Mouse (Mus musculus): ENCODE measurements around the gene Usp11.
A peak's percentile ranks its signal among the peaks of the same experiment; 100 is the strongest.

The Usp11 gene

DNA sequence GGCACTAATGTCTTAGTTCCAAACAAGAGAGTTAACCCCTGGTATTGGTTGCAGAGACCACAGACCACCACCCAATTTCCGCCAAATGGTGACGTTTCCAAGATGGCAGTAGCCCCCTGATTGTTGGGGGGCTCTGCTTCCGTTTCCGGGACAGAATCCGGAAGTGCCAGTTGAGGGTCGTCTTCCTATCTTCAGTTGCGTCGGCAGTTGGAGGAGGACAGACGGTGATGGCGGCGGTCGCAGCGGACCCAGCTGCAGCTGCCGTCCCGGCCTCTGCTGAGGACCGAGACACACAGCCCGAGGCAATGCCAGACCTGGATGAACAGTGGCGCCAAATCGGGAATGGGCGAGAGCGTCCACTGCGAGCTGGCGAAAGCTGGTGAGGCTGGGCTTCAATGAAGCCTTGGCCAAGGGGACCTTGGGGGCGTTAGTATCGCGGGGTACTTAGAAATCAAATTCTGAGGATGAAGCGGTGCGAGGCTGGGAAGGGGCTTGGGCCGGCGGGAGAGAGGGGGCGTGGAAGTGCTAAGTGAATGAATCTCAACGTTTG, at the start of gene Usp11:
Gene Usp11 (plus strand): TSS at position 166 of the 550 bp plus-strand sequence.
- no peaks in the 10 kb centered on the region for H3K27me3 ChIP-seq (ENCODE audit: control insufficient read depth, insufficient read depth, low read length, poor library complexity, severe bottlenecking)
- DNase-seq (ENCODE audit: low read depth, low spot score), result peak; percentile 37

GRCm38 (mm10) chrX:20657593-20657992, 46.1 kb upstream of the Usp11 start:
- no peaks in the 10 kb centered on the region for H3K27me3 ChIP-seq (ENCODE audit: control insufficient read depth, insufficient read depth, low read length, poor library complexity, severe bottlenecking)
- H3K36me3 ChIP-seq (ENCODE audit: control insufficient read depth, insufficient read depth, low read length, poor library complexity, severe bottlenecking), result no peaks in the 10 kb centered on the region
- no peak for DNase-seq (ENCODE audit: low read depth, low spot score)

More for the DNA sequence above, at the start of gene Usp11:
- H3K36me3 ChIP-seq (ENCODE audit: control insufficient read depth, insufficient read depth, low read length, poor library complexity, severe bottlenecking), result no peaks in the 10 kb centered on the region

DNA sequence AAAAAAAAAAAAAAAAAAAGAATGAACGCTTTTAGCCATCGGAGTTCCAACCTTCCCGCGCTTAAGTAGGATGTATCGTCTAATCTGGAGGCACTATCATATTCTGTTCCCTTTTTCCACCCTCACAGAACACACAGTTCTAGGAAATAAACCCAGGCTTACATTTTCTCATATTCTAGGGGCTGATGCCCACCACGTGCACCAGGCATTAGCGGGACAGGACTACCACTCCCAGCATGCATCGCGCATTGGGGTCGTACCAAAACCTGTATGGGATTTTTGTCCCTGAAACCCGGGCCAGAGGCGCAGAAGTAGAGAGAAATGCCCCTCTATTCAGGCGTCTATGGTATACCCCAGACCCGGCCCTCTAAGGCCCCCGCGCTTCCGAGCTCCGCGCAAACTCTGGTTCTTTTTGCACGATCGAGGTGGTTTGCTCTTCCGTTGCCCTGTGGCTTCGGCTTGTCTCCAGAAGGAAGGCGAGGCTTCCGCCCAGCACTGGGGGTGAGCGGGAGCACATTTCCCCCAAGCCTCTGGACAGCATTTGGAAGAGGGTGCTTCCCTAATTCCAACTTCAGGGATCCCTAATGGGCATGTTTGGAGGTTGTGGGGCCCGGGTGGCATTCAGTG, 45.6 kb upstream of the Usp11 start, which contains the start of gene Uba1:
Gene Uba1 (plus strand): TSS at position 301 of the 627 bp plus-strand sequence.
- Histone ChIP-seq H3K27me3 (ENCODE audit: control insufficient read depth, insufficient read depth, low read length, poor library complexity, severe bottlenecking) (no peaks in the 10 kb centered on the region), H3K36me3 (ENCODE audit: control insufficient read depth, insufficient read depth, low read length, poor library complexity, severe bottlenecking) (no peaks in the 10 kb centered on the region)
- peak; percentile 89 for DNase-seq (ENCODE audit: low read depth, low spot score)

- H3K27me3 ChIP-seq (ENCODE audit: control insufficient read depth, insufficient read depth, low read length, poor library complexity, severe bottlenecking), result no peaks in the 10 kb centered on the region
- DNase-seq (ENCODE audit: low read depth, low spot score), result peak; percentile 29
- H3K36me3 ChIP-seq (ENCODE audit: control insufficient read depth, insufficient read depth, low read length, poor library complexity, severe bottlenecking), result no peaks in the 10 kb centered on the region
These were observed 44.8 kb upstream of the Usp11 start for GRCm38 (mm10) chrX:20658891-20659406.

DNA sequence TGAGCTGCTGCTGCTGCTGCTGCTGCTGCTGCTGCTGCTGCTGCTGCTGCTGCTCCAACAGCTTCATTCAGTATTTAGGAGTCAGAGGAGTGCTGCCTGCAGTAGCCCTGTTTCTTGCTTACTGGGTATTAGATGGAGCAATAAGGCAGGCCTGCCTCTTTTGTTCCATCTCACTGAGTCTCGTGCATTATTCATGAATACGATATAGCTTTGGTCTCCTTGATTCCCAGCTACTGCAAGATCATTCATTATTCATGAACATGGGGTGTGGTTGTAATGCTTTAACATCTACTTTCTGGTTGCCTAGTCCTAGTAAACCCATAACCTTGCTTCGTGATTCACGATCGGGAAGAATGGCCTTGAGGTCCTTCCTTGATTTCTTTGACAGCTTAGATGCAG, 41.4 kb upstream of the Usp11 start:
- Histone ChIP-seq H3K27me3 (ENCODE audit: control insufficient read depth, insufficient read depth, low read length, poor library complexity, severe bottlenecking) (no peaks in the 10 kb centered on the region), H3K36me3 (ENCODE audit: control insufficient read depth, insufficient read depth, low read length, poor library complexity, severe bottlenecking) (no peaks in the 10 kb centered on the region)
- no peak for DNase-seq (ENCODE audit: low read depth, low spot score)

GRCm38 (mm10) chrX:20662716-20663443, 40.8 kb upstream of the Usp11 start:
- Histone ChIP-seq H3K36me3 (ENCODE audit: control insufficient read depth, insufficient read depth, low read length, poor library complexity, severe bottlenecking) (no peaks in the 10 kb centered on the region), H3K27me3 (ENCODE audit: control insufficient read depth, insufficient read depth, low read length, poor library complexity, severe bottlenecking) (no peaks in the 10 kb centered on the region)
- DNase-seq (ENCODE audit: low read depth, low spot score), result peak; percentile 91

DNA sequence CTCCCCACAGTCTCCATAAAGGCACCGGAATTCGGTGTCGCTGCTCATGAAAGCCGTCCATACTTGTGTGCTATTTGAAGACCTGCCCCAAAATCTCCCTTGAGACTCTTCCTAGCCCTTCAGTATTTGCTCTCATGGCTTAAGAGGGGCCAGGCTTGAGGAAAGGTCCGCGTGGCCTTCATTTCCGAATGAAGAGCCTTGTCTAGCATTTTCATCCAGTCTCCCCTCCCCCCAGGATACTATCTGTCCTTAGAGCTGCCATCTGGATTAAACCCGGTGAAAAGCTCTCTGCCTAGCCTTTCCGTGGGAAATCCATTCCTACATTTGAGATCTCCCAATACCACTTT, 40.3 kb upstream of the Usp11 start:
- H3K27me3 ChIP-seq (ENCODE audit: control insufficient read depth, insufficient read depth, low read length, poor library complexity, severe bottlenecking), result no peaks in the 10 kb centered on the region
- H3K36me3 ChIP-seq (ENCODE audit: control insufficient read depth, insufficient read depth, low read length, poor library complexity, severe bottlenecking), result no peaks in the 10 kb centered on the region
- no peak for DNase-seq (ENCODE audit: low read depth, low spot score)

GRCm38 (mm10) chrX:20687519-20688067, 16.1 kb upstream of the Usp11 start, which contains the start of gene Cdk16:
Cdk16 (plus strand) TSS chrX:20687954.
- no peaks in the 10 kb centered on the region for H3K27me3 ChIP-seq (ENCODE audit: control insufficient read depth, insufficient read depth, low read length, poor library complexity, severe bottlenecking)
- no peaks in the 10 kb centered on the region for H3K36me3 ChIP-seq (ENCODE audit: control insufficient read depth, insufficient read depth, low read length, poor library complexity, severe bottlenecking)
- peak; percentile 93 for DNase-seq (ENCODE audit: low read depth, low spot score)

DNA sequence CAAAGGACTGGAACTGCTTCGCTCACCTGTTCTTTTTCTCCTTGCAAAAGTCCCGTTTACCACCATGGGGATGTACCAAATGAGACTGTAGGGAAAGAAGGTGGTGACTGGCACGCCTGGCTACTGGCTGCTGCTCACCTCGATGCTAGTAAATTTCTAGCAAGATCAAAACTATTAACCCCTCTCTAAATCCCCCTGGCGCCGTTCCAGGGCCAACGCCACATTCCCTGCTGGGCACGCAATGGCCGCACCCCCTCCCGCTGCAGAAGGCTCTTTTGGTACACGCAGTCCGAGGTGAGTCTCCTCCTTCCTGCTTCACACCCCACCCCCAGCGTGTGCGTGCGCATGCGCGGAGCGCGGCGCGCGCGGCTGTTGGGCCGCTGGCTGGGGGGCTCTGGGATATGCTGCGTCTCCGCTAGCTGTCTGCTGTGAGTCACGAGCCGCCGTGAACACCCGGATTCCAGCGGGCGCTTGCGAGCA, 15.6 kb upstream of the Usp11 start:
- Histone ChIP-seq H3K36me3 (ENCODE audit: control insufficient read depth, insufficient read depth, low read length, poor library complexity, severe bottlenecking) (no peaks in the 10 kb centered on the region), H3K27me3 (ENCODE audit: control insufficient read depth, insufficient read depth, low read length, poor library complexity, severe bottlenecking) (no peaks in the 10 kb centered on the region)
- peak; percentile 85 for DNase-seq (ENCODE audit: low read depth, low spot score)

GRCm38 (mm10) chrX:20688615-20689014, 15.1 kb upstream of the Usp11 start:
- DNase-seq (ENCODE audit: low read depth, low spot score), result peak; percentile 56
- no peaks in the 10 kb centered on the region for H3K27me3 ChIP-seq (ENCODE audit: control insufficient read depth, insufficient read depth, low read length, poor library complexity, severe bottlenecking)
- no peaks in the 10 kb centered on the region for H3K36me3 ChIP-seq (ENCODE audit: control insufficient read depth, insufficient read depth, low read length, poor library complexity, severe bottlenecking)

DNA sequence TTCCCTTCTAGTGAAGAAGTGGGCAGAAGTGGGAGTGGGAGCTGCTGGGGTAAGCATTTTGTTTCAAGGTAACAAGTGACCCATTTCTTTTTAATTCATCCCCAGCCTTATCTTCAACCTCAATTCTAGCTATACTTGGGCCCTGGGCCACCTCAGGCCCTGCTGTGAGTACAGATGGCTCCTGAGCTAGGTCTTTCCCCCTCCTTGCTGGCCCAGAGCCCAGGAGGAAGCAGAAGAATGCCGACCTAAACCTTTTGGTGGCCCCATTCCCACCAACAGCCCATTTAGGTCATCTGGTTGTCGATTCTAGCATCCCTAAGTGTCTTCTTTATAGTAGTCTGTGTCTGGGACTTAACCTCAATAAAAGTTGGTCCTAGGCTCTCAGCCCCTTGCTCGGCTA, 12.1 kb upstream of the Usp11 start:
- Histone ChIP-seq H3K27me3 (ENCODE audit: control insufficient read depth, insufficient read depth, low read length, poor library complexity, severe bottlenecking) (no peaks in the 10 kb centered on the region), H3K36me3 (ENCODE audit: control insufficient read depth, insufficient read depth, low read length, poor library complexity, severe bottlenecking) (no peaks in the 10 kb centered on the region)
- no peak for DNase-seq (ENCODE audit: low read depth, low spot score)

DNA sequence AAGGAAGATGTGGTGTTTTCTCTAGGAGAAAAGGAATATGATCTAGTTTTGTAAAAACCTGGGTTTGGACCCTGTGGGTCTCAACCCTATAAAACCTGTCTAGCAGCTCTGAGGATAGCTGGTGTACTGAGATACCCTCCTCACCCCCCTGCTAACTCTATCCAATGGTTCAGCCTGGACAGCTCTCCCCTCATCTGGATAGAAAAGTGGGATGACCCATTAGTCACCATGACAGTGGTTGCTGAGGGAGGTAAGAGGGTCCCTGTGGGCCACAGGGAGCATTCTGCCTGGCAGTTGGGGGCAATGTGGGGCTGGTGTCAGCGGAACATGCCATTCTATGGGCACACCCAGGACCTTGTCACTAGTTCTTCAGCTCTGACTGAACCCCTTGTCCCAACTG, 11.1 kb upstream of the Usp11 start:
- no peaks in the 10 kb centered on the region for H3K27me3 ChIP-seq (ENCODE audit: control insufficient read depth, insufficient read depth, low read length, poor library complexity, severe bottlenecking)
- DNase-seq (ENCODE audit: low read depth, low spot score), result no peak
- H3K36me3 ChIP-seq (ENCODE audit: control insufficient read depth, insufficient read depth, low read length, poor library complexity, severe bottlenecking), result no peaks in the 10 kb centered on the region

GRCm38 (mm10) chrX:20695842-20696241, 7.9 kb upstream of the Usp11 start:
- DNase-seq (ENCODE audit: low read depth, low spot score), result no peak
- Histone ChIP-seq H3K36me3 (ENCODE audit: control insufficient read depth, insufficient read depth, low read length, poor library complexity, severe bottlenecking) (no peaks in the 10 kb centered on the region), H3K27me3 (ENCODE audit: control insufficient read depth, insufficient read depth, low read length, poor library complexity, severe bottlenecking) (no peaks in the 10 kb centered on the region)

GRCm38 (mm10) chrX:20704295-20705082, 783 bp downstream of the Usp11 start:
- peak; percentile 67 for DNase-seq (ENCODE audit: low read depth, low spot score)
- Histone ChIP-seq H3K36me3 (ENCODE audit: control insufficient read depth, insufficient read depth, low read length, poor library complexity, severe bottlenecking) (no peaks in the 10 kb centered on the region), H3K27me3 (ENCODE audit: control insufficient read depth, insufficient read depth, low read length, poor library complexity, severe bottlenecking) (no peaks in the 10 kb centered on the region)

All from splenic B cell, adult 2 months (primary cell).